Mouse (Mus musculus) kidney, postnatal 36 days (tissue): ENCODE results near the gene Mmp27.

Experiments
- DNase-seq, 2 experiments: peaks; one replicate each; pipeline ENCODE4 v3.0.0; 2021 to 2022; ENCODE audit warnings: mixed read lengths in 2 of 2

The Mmp27 gene

DNA sequence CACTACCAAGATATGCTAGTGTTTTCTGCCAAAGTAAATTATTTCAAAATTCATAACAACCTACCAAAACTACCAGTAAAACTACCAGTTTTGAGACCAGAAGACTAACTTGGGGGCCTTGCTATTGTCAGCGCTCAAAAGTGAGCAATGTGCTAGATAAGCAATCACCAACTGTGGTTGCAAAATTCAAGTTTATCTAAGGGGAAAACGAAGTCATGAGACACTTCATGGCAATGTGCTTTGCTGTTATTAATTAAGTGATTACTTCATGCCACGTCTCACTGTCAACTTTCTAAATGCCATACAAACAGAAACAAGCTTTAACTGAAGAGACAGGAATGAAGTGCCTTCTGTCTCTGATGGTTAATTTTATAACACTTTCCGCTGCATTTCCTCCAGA lies at the start of gene Mmp27:
Mmp27 (plus strand) TSS at position 235 of the 400 bp plus-strand sequence.
- DNase-seq = no peak

DNA sequence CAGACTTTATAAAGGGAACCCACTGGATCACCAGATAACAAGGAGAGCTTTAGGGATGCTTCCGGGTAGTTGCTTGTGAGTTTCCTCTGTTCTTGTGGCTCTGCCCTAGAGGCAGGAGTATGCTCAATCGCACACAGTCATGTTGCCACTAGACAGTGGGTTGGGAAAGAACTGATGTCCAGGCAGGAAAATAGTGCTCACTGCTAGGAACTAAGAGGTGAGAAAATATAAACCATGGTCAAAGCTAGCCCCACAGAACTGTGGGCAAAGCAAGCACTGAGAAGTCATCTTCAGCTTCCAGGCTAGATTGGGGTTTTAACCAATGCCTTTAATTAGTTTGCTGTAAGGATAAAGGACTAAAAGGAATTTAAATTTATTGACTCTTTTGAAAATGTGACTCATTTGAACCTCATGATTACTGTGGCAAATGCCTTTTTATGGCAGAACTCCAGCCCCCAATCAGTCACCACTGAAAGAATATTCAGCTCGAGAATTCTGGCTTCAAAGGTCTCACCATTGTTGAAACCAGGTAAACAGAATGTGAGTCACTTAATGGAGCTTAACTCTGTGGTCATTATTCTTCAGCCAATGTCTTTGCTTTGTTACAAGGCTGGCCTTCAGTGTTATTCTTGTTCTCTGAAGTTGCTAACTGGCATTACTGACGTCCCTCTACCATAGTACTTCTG lies 44.8 kb upstream of the Mmp27 start:
- DNase-seq = no peak

DNA sequence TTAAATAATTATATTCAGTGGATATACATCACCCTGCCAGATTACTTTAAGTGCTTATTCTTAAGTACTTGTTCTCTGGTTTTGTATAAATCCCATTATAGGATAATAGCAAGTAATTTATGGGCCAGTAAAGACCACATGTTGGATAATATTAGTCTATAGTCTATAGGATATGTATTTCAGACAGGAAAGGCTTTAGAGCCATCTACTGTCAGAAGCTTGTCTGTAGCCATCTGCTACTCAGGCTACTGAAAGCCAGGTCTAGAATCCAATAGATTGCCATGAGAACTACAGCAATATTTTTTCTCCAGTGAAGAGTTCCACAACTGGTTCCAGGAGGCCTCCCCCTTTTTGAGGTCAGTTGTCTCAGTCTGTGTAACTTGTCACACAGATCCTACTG lies 28.4 kb upstream of the Mmp27 start:
- no peak for DNase-seq

DNA sequence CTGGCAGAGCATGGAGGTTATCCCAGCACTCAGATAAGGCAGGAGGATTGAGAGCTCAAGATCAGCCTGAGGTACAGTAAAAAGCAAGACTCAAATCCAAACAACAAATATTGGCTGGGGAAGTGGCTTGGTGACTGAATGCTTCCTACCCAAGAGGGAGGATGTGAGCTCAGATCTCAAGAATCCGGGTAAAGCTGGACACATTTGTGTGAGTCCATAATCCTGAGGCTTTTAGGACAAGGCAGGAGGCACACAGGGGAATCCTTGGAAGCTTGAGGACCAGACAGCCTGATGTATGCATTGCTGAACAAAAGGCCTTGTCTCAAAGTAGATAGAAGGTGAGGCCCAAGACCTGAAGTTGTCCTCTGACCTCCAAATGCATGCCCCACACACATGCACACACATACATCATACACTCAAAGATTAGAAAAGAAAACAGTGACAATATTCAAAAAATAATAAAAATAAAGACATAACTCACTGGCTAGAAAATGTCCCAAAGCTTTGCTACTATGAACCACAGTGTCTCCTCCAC lies 26.2 kb upstream of the Mmp27 start:
- no peak for DNase-seq

DNA sequence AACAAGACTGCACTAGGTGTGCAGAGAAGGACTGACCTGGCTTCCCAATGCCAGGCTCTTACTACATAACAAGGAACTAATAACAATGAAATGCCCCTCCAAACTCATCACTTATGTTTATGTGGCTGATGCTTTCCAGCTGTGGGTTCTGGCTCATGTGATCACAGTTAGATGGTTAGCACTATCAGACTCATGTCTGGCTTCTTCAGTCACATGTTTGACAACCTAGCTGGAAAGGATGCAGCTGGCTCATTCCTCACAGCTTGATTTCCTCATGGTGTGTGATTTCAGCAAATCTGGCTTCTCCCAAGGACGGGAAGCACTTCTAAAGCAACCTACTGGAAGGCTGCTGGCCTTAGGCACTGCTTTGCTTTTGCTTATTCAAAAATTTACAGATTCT lies 25.7 kb upstream of the Mmp27 start:
- DNase-seq = peak; percentile 30 to 35

DNA sequence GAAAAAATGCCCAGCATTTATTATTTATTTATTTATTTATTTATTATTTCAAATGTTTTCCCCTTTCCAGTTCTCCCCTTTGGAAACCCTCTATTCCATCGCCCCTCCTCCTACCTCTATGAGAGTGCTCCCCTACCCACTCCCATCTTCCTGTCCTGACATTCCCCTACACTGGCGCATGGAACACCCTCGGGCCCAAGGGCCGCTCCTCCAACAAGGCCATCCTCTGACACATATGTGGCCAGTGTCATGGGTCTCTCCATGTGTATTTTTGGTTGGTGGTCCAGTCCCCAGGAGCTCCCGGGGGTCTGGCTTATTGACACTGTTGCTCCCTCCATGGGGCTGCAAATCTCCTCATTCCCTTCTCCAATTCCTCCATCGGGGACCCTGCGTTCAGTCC lies 25.3 kb upstream of the Mmp27 start:
- DNase-seq = no peak

DNA sequence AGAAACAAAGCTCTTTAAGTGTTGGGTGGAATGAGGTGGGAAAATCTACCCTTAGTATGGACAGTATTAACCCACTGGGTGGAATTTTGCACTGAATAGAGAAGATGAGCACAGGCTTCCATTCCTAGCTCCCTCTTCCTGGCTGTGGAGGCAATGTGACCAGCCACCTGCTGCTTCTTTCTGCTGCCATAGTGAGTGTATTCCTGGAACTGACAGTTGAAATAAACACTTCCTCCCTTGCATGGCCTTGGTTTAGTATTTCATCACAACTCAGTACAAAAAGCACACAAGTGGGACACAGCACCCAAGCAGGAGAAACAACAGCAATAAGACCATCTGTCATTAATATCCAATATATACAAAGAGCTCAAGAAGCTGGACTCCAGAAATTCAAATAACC lies 19.3 kb upstream of the Mmp27 start:
- no peak for DNase-seq

DNA sequence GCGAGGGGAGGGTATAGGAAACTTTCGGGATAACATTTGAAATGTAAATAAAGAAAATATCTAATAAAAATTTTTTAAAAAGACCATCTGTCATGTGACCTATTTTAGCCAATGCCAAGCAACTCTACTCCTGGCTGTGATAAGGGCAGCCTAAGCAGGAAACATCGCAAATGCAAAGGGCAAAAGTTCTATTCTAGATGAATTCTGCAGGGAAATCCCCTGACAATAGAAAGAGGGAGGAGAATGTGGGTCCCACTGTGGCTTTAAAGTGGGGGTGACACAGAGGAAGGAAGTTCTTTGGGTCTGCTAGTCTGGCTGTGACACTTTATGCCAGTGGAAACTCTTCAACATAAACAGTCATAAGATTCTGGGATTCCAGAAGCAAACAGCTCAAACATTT lies 17.7 kb upstream of the Mmp27 start:
- no peak for DNase-seq

DNA sequence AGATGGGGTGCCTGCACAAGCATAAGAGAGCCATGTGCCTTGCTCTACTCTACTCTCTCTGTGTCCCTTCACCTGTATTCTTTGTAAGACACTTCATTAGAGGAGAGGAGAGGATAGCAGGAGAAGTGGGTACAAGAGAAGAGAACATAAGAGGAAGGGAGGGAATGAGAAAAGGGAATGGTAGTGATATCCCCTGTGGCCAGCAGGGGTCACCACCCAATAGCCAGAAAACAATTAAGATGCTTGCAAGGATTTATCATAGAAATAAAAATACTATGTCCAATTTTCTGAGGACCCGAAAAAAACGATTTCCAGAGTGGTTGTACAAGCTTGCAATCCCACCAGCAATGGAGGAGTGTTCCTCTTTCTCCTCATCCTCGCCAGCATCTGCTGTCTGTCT lies 16.8 kb upstream of the Mmp27 start:
- DNase-seq = peak; percentile 4 to 64

DNA sequence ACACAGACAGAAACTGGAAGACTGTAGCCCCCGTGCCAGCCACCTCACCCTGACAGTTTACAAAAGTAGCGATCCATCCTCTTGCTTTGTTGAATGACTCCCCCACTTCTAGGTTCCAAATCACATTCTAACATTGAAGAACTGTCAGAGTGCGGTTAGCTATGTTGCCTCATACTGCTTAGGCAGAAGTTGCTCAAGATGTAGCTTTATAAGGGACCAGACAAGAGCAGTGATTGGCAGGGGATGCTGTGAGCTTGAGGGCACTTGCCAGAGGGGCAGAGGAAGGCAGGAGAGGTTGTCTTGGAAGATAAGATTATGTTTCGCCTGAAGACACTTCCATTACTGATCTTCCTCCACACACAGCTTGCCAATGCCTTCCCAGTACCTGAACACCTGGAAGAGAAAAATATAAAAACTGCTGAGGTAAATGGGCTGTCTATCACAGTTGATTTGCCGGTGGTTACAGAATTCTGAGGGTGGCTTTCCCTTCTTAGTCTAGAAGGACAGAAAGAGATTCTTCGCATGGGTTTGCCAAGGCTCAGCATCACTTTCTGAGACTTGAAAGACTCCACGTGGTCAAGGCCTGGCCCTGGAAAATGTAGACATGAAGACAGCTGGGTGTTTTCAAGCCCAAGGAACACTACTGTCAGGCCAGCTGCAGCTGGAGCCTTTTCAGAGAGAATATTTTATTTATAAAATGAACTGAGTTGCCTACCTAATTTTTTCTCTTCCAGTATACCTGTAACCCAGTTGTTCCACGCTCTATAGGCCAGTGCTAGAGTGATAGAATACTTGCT lies 12.8 kb upstream of the Mmp27 start, which contains the start of gene Mmp8:
Mmp8 (plus strand) TSS at position 236 of the 797 bp plus-strand sequence.
- DNase-seq = no peak

DNA sequence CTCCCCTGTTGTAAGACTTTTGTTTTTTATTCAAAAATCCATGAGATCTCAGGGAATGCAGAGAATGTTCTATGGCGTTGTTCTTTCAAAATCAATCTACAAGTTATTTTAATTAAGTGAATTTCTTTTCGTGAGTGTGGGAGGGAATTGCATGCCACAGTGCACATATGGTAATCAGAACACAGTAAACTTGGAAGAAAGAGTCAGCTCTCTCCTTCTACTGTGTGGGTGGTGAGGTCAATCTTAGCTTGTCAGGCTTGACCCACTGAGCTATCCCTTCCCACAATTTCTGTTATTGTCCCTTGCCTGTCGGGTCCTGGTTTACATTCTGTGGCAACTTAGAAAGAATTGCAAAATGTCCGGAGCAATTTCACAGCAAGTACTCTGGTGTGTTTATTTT lies 11.2 kb upstream of the Mmp27 start:
- no peak for DNase-seq

DNA sequence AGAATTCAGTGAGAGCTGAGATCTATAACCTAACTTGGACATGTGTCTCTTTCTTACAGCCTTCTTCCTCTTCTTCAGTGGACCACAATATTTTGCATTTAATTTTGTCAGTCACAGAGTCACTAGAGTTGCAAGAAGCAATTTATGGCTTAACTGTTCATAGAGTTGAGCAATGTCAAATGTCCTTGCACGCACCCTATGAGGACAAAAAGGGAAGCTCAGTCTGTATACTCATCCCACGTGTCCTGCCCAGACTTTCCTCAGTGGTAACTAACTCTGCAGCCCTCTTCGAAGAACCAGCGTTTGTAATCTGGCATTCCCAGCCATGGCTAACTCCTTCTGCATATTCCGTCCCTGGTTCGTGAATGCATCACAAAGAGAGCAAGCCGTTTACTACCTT lies 3.8 kb upstream of the Mmp27 start:
- DNase-seq = no peak

DNA sequence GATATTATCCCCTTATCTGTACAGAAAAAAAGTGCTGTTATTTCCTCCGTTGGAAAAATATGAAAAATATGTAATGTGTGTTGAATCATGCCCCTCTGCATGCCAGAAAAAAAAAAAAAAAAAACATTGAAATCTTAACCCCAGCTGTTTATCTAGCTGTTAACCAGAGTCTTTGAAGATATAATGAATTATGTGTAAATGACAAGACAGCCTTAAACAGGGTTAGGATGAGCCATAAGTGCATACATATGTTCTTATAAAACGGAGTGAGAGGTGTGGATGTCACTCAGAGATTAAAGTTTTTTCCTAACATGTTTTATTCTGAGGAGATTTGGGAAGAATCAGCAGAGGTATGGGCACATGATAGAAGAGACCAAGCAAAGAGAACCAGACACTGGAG lies 3.3 kb upstream of the Mmp27 start:
- no peak for DNase-seq

DNA sequence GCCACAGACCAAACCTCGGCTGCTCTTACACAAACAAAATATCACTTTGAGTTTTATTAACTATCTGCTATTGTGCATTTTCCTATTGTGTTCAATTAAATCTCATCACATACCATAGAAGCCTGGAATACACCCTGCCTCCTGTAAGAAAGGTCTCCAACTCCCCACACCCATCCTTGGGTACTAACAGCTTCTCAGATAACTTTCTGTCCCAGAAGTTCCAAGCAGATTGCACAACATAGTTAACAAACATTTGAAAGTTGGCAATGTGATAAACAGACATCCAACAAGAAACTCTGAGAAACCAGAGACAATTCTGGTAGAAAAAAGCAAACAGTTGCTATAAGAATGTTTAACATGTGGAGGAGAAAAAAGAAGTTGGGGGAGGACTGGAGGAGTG lies 711 bp upstream of the Mmp27 start:
- no peak for DNase-seq

DNA sequence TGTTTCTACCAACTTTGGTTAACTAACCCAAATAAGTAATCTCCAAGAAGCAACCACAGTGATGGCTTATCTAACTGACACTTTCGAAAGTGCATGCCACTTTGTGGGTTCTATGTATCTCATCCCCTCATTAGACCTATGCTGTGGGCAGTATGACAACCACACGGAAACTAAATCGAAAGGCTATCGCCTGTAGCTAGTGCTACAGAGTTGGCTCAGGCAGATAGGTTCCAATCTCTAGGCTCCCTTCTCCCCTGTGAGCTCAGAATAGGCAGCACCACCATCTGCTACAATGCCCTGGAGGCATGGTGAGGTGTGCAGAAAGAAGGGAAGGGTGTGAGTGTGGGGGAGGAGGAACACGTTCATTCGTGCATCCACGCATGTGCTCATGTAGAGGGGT lies 992 bp downstream of the Mmp27 start:
- no peak for DNase-seq

DNA sequence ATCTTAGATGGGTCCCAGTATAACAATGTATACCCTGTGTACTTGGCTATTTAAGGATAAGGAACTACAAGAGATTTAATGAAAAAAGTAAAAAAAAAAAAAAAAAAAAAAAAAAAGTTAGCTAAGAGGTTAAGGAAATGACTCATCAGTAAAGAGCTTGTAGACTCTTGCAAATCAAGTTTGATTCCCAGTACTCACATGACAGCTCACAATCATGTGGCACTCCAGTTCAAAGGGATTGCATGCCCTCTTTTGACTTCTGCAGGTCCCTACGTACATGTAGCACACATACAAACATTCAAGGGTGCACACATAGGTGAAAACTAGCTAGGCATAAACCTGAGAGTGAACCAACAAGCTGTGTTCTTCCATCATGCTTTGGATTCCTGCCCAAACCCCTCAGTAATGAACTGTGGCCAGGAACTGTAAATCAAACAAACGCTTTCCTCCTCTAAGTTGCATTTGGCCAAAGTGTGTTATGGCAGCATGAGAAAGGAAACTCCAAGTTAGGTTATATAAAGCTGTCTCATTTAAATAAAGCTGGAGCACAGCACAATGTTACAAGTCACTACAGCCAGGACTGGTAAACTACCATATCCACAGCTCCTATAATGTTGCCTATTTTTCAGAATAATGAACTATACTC lies 1.6 kb downstream of the Mmp27 start:
- DNase-seq = no peak

DNA sequence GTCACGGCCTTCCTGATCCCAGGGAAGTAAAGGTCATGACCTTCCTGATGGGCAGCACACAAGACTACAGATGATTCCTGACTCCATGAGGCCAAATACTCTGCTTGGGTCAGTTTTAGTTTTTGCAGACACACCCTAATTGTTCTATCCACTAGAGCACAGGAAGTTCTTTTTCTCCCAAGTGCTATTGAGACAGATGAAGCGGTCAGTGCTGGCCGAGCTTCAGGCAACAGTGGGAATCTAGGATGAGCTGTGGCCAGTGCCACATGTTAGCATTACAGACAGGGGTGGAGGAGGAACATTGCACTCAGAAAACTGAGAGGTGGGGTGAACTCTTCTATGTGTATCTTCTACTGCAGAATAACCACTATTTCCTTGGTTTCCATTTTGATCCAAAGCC lies 4.3 kb downstream of the Mmp27 start:
- DNase-seq = no peak

DNA sequence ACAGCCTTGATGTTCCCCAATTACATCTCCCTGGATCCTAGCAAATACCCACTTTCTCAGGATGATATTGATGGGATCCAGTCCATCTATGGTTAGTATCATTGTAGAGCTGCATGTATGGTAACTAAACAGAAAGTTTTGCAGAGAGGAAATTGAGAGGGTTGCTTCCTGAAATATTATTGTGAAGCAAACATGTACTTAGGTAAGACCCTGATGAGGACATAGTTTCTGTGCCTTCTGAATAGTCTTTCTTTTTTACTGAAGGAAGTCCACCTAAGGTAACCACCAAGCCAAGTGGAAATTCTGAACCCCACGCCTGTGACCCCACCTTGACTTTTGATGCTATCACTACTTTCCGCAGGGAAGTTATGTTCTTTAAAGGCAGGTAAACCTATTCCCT lies 6.2 kb downstream of the Mmp27 start:
- DNase-seq = no peak

DNA sequence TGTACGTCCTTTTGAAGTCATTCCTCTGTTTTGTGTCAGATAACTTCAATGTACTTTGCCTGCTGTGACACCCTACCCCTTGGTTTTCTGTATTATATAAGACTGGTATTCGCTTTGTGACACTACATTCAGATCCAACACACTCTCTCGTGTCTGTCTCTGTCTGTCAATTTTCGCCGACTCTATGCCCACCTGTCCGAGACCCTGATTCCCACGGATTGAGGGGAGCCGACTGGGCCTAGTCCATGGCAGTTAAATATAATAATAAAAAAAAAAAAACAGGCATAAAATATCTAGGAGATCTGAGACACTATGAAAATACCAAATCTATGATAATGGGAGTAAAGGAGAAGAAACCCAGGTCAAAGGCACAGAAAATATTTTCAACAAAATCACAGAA lies 18.9 kb downstream of the Mmp27 start:
- DNase-seq = no peak

DNA sequence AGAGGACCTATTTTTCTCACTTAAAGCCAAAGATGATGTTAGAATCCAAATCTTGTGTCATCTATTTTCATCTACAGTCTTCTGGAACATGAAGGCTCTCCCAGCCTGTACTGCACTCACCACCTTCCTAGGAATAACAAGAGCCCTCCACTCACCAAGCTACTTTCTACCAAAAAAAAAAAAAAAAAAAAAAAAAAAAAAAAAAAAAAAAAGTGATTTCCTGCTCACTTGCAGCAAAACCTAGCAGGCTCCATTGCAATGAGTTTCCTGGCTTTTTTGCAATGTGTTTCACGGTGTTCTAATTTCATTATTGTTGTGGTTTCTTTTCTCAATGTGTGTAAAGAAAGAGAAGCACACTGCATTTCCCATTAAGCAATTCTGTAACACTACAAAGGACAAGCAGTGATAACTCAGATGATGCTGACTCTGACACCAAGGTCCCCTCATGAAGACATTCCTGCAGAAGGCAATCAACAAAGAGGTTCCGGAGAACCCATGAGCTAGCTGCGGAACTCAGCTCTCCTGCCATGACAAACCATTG lies 22.1 kb downstream of the Mmp27 start:
- no peak for DNase-seq

DNA sequence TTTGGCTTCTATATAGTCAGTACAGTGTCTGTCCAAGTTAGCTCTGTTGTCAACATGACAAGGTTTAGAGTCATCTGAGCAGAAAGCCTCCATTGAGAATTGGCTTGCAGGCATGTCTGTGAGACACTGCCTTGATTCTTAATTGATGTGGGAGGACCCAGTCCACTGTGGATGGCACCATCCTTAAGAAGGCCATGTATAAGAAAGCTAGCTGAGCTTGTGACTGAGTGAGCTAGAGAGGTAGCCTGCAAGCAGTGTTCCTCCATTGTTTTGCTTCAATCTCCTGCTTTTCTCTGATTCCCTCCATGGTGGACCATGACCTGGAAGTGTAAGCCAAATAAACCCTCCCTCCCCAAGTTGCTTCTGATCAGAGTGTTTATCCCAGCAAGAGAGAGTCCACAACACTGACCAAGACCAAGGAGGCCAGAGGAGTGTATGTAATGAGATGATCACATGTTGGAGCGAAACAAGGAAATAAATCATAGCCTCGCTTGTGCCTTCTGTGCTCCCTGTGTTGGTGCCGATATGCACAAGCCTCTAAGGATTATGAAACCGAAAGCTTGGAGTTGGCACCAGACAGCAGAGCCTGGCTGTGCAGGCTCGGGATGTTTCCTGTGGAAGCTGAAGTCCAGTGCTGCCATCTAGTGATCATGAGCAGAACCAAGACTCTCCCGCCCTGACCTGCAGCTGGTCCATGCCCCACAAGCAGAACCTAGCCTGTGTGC lies 23.8 kb downstream of the Mmp27 start:
- DNase-seq = peak; percentile 85 to 91

DNA sequence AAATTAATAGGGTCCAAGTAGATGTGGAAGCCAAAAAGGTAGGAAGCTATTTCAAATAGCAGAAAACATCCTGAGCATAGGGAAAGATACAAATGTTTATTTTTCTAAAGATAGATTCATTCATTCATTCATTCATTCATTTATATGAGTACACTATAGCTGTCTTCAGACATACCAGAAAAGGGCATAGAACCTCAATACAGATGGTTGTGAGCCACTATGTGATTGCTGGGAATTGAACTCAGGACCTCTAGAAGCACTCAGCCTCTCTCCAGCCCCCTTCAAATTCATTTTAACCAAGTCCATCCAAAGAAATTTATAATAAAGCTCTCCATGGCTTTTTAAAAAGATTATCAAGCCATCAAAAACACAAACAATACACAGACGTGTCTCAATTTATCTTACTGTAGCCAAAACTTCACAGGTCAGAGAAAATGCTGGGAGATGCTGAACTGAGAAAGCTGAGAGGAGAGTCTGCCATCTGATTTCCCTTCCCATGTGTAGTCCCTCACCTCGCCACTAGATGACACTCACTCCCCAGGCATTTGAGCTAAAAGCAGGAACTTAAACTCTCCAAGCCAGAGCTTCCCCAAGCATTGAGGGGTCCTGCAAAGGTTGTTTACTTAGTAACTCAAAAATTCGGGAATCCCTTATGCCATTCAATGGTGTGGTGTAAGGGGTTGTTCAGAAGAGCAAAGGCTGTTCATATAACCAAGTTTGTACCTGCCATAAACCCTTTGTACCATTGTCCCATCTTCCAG lies 32.0 kb downstream of the Mmp27 start:
- DNase-seq = peak; percentile 55 to 83
